Mouse (Mus musculus): ENCODE results near the gene Smurf2.

DNA sequence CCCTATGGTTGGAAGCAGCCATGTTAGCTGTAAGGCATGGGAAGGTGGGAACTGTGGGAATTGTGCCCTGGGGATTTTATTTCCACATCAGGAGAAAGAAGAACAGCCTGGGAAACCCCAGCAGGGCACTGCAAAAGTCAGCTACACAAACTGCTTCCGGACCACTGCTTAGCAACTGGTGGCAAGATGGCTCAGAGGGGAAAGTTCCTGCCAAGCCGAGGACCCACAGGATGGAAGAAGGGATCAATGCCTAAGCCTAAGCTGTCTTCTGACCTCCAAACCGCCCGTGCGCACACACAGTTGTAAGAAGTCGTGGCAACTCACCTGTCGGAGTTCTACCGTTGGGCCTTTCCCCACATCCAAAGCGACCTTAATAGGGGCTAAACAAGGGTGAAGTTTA is 147.5 kb downstream of the Smurf2 start:
- TF ChIP-seq POLR2A (IDR thresholded peaks at IDR 0.05; ENCODE audit: extremely low read depth, insufficient read depth, low read length), result no peak
- no peak for TF ChIP-seq CTCF (IDR thresholded peaks at IDR 0.05; ENCODE audit: extremely low read depth, insufficient read depth, low read length)

Measured in cortical plate, adult 2 months (tissue).